Mouse (Mus musculus): ENCODE measurements around the gene Camk2g. TPM values are rescaled to one million over a fixed set of nuclear protein-coding genes. Genes with fewer than 3 reads are reported as not detected.

Camk2g gene
- polyA plus RNA-seq, 1 experiment from 2014 or later, result 166 TPM

DNA sequence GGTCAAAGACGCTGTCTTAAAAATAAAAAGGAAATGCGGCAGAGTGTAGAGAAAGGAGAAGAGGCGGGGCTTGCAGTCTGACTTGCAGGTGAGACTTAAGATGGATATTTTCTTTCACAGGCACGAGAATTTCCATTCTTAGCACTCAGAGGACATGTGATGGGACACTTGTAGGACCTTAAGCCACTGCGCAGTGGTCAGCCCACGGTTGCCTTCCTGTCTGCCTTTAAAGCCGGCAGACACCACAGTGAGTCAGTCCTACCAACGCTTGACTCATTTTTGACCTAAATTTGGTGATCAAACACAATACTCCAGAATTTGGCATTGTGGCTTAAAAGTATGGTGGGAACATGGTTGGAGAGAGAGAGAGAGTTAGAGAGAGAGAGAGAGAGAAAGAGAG, 17.3 kb upstream of the Camk2g start:
- Histone ChIP-seq H3K9ac (no peak overlapping the region), H3K36me3 (replicated peaks; ENCODE audit: control insufficient read depth, insufficient read depth) (no peaks in the 10 kb centered on the region), H3K27ac (no peak overlapping the region), H3K27me3 (ENCODE audit: control insufficient read depth, insufficient read depth, low read length) (no peaks in the 10 kb centered on the region), H3K4me1 (replicated peaks; ENCODE audit: control insufficient read depth, insufficient read depth, low read length) (no peaks in the 10 kb centered on the region), H3K4me2 (replicated peaks) (no peak overlapping the region), H3K4me3 (replicated peaks; ENCODE audit: low read length) (no peak overlapping the region), H3K9me3 (ENCODE audit: control insufficient read depth, low read length) (no peaks in the 10 kb centered on the region)
- no peak for DNase-seq (ENCODE audit: low spot score)
- ATAC-seq (ENCODE audit: low FRiP score), result no peak
- WGBS, result 89% methylated on average over 8 of the region's 8 CpGs

DNA sequence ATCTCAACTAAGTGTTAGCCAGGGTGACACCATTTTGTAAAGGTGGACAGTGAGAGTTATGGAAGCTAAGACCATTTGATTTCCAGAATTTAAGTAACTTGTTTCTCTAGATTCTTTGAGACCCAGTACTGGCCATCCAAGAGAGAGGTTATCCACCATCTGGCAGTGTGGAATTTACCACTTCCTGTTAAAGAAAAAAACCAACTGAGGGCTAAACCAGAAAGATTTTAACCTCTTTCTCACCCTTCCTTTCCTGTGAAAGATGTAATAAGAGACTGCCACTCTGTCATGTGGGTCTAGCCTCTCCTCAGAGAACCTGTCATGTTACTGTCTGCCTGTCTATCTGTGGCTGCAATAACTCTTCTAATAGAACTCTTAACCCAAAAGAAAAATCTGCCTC, 15.9 kb upstream of the Camk2g start:
- Histone ChIP-seq H3K4me3 (replicated peaks; ENCODE audit: low read length) (no peak overlapping the region), H3K4me1 (replicated peaks; ENCODE audit: control insufficient read depth, insufficient read depth, low read length) (no peaks in the 10 kb centered on the region), H3K4me2 (replicated peaks) (no peak overlapping the region), H3K27me3 (ENCODE audit: control insufficient read depth, insufficient read depth, low read length) (no peaks in the 10 kb centered on the region), H3K9me3 (ENCODE audit: control insufficient read depth, low read length) (no peaks in the 10 kb centered on the region), H3K36me3 (replicated peaks; ENCODE audit: control insufficient read depth, insufficient read depth) (no peaks in the 10 kb centered on the region), H3K27ac (no peak overlapping the region), H3K9ac (no peak overlapping the region)
- no peak for ATAC-seq (ENCODE audit: low FRiP score)
- no peak for DNase-seq (ENCODE audit: low spot score)

DNA sequence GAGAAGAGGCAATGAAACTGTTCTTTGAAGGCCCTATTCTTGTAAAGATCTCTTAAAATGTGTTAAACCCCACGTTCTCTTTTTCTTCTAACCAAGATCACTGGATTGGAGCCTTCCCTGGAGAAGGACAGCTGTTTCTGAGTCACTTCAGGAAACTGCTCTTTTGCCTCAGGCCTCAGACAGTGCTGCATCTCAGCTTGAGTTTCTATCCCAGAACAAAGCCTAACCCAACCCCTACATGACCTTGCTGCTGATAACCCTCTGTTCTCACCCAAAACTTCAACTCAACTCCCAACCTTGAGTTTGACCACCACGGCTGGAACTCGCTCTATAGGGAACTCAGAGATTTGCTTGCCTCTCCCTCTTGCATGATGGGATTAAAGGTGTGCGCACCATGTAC, 15.5 kb upstream of the Camk2g start:
- Histone ChIP-seq H3K36me3 (replicated peaks; ENCODE audit: control insufficient read depth, insufficient read depth) (no peaks in the 10 kb centered on the region), H3K9ac (no peak overlapping the region), H3K9me3 (ENCODE audit: control insufficient read depth, low read length) (no peaks in the 10 kb centered on the region), H3K4me1 (replicated peaks; ENCODE audit: control insufficient read depth, insufficient read depth, low read length) (no peaks in the 10 kb centered on the region), H3K4me2 (replicated peaks) (no peak overlapping the region), H3K27ac (no peak overlapping the region), H3K4me3 (replicated peaks; ENCODE audit: low read length) (no peak overlapping the region), H3K27me3 (ENCODE audit: control insufficient read depth, insufficient read depth, low read length) (no peaks in the 10 kb centered on the region)
- no peak for DNase-seq (ENCODE audit: low spot score)
- ATAC-seq (ENCODE audit: low FRiP score), result no peak
- 88% methylated on average over 4 of the region's 4 CpGs for WGBS

- ATAC-seq (ENCODE audit: low FRiP score) (no peak), DNase-seq (ENCODE audit: low spot score) (no peak)
- Histone ChIP-seq H3K4me2 (replicated peaks) (no peak overlapping the region), H3K9me3 (ENCODE audit: control insufficient read depth, low read length) (no peaks in the 10 kb centered on the region), H3K27me3 (ENCODE audit: control insufficient read depth, insufficient read depth, low read length) (no peaks in the 10 kb centered on the region), H3K4me3 (replicated peaks; ENCODE audit: low read length) (no peak overlapping the region), H3K9ac (no peak overlapping the region), H3K4me1 (replicated peaks; ENCODE audit: control insufficient read depth, insufficient read depth, low read length) (no peaks in the 10 kb centered on the region), H3K36me3 (replicated peaks; ENCODE audit: control insufficient read depth, insufficient read depth) (no peaks in the 10 kb centered on the region), H3K27ac (no peak overlapping the region)
- 83% methylated on average over 14 of the region's 14 CpGs for WGBS
Measured at GRCm38 (mm10) chr14:20806116-20806840, 12.4 kb upstream of the Camk2g start.

DNA sequence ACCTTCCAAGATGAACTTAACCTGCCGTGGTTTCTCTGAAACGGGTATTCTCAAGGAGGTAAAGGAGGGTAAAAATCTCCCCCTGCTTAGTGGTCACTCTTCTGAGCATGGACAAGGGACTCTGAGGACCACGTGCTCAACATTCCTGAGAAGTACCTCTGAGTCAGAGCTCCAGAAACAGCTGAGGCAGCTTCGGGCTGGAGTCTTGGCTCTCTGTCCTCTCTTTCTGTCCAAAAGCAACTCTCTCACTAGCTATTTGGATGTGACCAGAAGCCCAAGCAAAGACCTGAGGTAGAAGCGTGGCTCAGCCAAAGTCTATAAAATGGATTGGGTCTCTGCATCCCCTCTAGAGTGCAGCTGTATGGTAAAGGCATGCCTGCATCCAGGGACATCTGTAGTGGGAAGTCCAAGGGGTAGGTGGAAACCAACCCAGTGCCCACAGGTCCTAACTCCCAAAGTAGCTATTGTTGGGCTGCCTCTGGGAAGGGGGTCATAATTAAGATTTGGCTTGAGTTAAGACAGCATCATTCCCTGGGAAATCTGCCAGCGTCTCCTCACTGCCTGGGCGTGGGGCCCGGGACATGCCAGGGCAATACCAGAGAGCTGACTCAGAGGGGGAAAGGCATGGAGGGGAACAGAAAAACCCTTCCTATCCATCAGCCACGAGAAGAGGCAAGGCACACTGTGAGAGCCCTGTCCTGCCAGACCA, 11.2 kb upstream of the Camk2g start:
- no peak overlapping the region for H3K9ac ChIP-seq
- no peaks in the 10 kb centered on the region for H3K27me3 ChIP-seq (ENCODE audit: control insufficient read depth, insufficient read depth, low read length)
- no peak overlapping the region for H3K4me2 ChIP-seq (replicated peaks)
- no peaks in the 10 kb centered on the region for H3K36me3 ChIP-seq (replicated peaks; ENCODE audit: control insufficient read depth, insufficient read depth)
- H3K4me1 ChIP-seq (replicated peaks; ENCODE audit: control insufficient read depth, insufficient read depth, low read length), result no peaks in the 10 kb centered on the region
- no peak overlapping the region for H3K4me3 ChIP-seq (replicated peaks; ENCODE audit: low read length)
- H3K27ac ChIP-seq, result no peak overlapping the region
- 72% methylated on average over 9 of the region's 9 CpGs for WGBS
- peak; percentile 76; the same call in 1 of the 2 replicates for ATAC-seq (ENCODE audit: low FRiP score)
- DNase-seq (ENCODE audit: low spot score), result peak; percentile 62
- no peaks in the 10 kb centered on the region for H3K9me3 ChIP-seq (ENCODE audit: control insufficient read depth, low read length)

GRCm38 (mm10) chr14:20804481-20804880, 10.6 kb upstream of the Camk2g start:
- DNase-seq (ENCODE audit: low spot score) (no peak), ATAC-seq (ENCODE audit: low FRiP score) (no peak)
- no peaks in the 10 kb centered on the region for H3K4me1 ChIP-seq (replicated peaks; ENCODE audit: control insufficient read depth, insufficient read depth, low read length)
- H3K4me2 ChIP-seq (replicated peaks), result no peak overlapping the region
- H3K4me3 ChIP-seq (replicated peaks; ENCODE audit: low read length), result no peak overlapping the region
- no peak overlapping the region for H3K9ac ChIP-seq
- no peak overlapping the region for H3K27ac ChIP-seq
- no peaks in the 10 kb centered on the region for H3K27me3 ChIP-seq (ENCODE audit: control insufficient read depth, insufficient read depth, low read length)
- WGBS, result 83% methylated on average over 5 of the region's 5 CpGs
- H3K36me3 ChIP-seq (replicated peaks; ENCODE audit: control insufficient read depth, insufficient read depth), result no peaks in the 10 kb centered on the region
- H3K9me3 ChIP-seq (ENCODE audit: control insufficient read depth, low read length), result no peaks in the 10 kb centered on the region

DNA sequence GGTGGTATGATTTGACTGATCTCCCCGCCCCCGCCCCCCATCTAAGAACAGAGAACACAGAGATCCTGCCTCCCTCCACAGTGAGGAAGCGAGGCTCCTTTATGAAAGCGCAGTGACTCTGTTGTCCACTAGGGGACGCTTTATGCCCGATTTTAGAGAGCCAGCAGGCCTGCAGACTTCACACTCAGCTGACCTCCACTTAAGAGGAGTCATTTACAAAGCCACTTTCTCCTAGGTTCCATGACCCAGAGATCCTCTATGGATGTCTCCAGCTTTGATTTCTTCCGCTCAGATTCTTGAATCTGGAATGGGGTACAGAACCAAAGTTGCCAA, 9.7 kb upstream of the Camk2g start:
- WGBS, result 5% methylated on average over 7 of the region's 7 CpGs
- no peak overlapping the region for H3K4me2 ChIP-seq (replicated peaks)

GRCm38 (mm10) chr14:20802926-20803605, 9.2 kb upstream of the Camk2g start:
- Histone ChIP-seq H3K9ac (no peak overlapping the region), H3K4me1 (replicated peaks; ENCODE audit: control insufficient read depth, insufficient read depth, low read length) (no peaks in the 10 kb centered on the region), H3K4me2 (replicated peaks) (no peak overlapping the region), H3K27ac (no peak overlapping the region), H3K36me3 (replicated peaks; ENCODE audit: control insufficient read depth, insufficient read depth) (no peaks in the 10 kb centered on the region), H3K4me3 (replicated peaks; ENCODE audit: low read length) (no peak overlapping the region), H3K27me3 (ENCODE audit: control insufficient read depth, insufficient read depth, low read length) (no peaks in the 10 kb centered on the region), H3K9me3 (ENCODE audit: control insufficient read depth, low read length) (no peaks in the 10 kb centered on the region)
- ATAC-seq (ENCODE audit: low FRiP score), result no peak
- DNase-seq (ENCODE audit: low spot score), result no peak
- 43% methylated on average over 2 of the region's 2 CpGs for WGBS

More for the DNA sequence above, 9.7 kb upstream of the Camk2g start:
- Histone ChIP-seq H3K36me3 (replicated peaks; ENCODE audit: control insufficient read depth, insufficient read depth) (no peaks in the 10 kb centered on the region), H3K9ac (no peak overlapping the region), H3K9me3 (ENCODE audit: control insufficient read depth, low read length) (no peaks in the 10 kb centered on the region), H3K4me3 (replicated peaks; ENCODE audit: low read length) (no peak overlapping the region), H3K27ac (no peak overlapping the region), H3K27me3 (ENCODE audit: control insufficient read depth, insufficient read depth, low read length) (no peaks in the 10 kb centered on the region), H3K4me1 (replicated peaks; ENCODE audit: control insufficient read depth, insufficient read depth, low read length) (no peaks in the 10 kb centered on the region)
- DNase-seq (ENCODE audit: low spot score) (peak; percentile 83), ATAC-seq (ENCODE audit: low FRiP score) (peak; percentile 76)

GRCm38 (mm10) chr14:20798761-20799160, 4.9 kb upstream of the Camk2g start:
- ATAC-seq (ENCODE audit: low FRiP score) (no peak), DNase-seq (ENCODE audit: low spot score) (peak; percentile 71)
- no peak overlapping the region for H3K4me2 ChIP-seq (replicated peaks)
- H3K27ac ChIP-seq, result no peak overlapping the region
- WGBS, result 6% methylated on average over 7 of the region's 7 CpGs
- H3K27me3 ChIP-seq (ENCODE audit: control insufficient read depth, insufficient read depth, low read length), result no peaks in the 10 kb centered on the region
- no peaks in the 10 kb centered on the region for H3K36me3 ChIP-seq (replicated peaks; ENCODE audit: control insufficient read depth, insufficient read depth)
- no peaks in the 10 kb centered on the region for H3K9me3 ChIP-seq (ENCODE audit: control insufficient read depth, low read length)
- H3K9ac ChIP-seq, result no peak overlapping the region
- no peak overlapping the region for H3K4me3 ChIP-seq (replicated peaks; ENCODE audit: low read length)
- peaks cover 19% of the 10 kb centered on the region for H3K4me1 ChIP-seq (replicated peaks; ENCODE audit: control insufficient read depth, insufficient read depth, low read length)

Data from hindbrain, embryonic 14.5 days (tissue).